Mouse (Mus musculus): Measurements from ENCODE around the gene Caskin2. TPM values are rescaled to one million over a fixed set of nuclear protein-coding genes. Genes with fewer than 3 reads are reported as not detected.
A peak's percentile ranks its signal among the peaks of the same experiment; 100 is the strongest.

The Caskin2 gene
- polyA plus RNA-seq, 1 experiment from 2014 or later: 6.6 TPM

DNA sequence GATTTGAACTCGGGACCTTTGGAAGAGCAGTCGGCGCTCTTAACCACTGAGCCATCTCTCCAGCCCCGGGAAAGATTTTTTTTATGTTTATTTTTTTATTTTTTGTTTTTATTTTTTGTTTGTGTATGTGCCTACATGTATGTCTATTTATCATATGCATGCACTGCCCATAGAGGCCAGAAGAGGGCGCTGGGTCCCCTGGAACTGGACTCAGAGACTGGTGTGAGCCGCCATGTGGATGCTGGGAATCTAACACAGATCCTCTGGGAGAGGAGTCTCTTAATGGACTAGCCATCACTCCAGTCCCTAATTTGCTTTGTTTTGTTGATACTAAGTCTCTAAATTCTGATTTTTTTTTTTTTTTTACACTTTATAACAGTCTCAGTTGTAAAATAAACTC lies 27.6 kb upstream of the Caskin2 start:
- Histone ChIP-seq H3K36me3 (ENCODE audit: control insufficient read depth, insufficient read depth, low read length) (no peaks in the 10 kb centered on the region; the same call in 1 of the 2 replicates), H3K9me3 (ENCODE audit: control insufficient read depth, low read length) (no peaks in the 10 kb centered on the region), H3K4me3 (ENCODE audit: low read depth, low read length) (no peak overlapping the region), H3K4me2 (replicated peaks; ENCODE audit: low read depth) (no peak overlapping the region), H3K27me3 (ENCODE audit: control insufficient read depth, insufficient read depth, low read length) (no peaks in the 10 kb centered on the region), H3K9ac (ENCODE audit: low read length) (no peak overlapping the region), H3K4me1 (replicated peaks; ENCODE audit: control insufficient read depth, insufficient read depth) (peaks cover 2% of the 10 kb centered on the region; the same call in 1 of the 2 replicates), H3K27ac (replicated peaks) (no peak overlapping the region)
- WGBS: 90% methylated on average over 6 of the region's 6 CpGs
- TF ChIP-seq CTCF (IDR thresholded peaks at IDR 0.05; ENCODE audit: low read depth) (peak; percentile 56), EP300 (optimal IDR thresholded peaks at IDR 0.05) (no peak)
- ATAC-seq (ENCODE audit: low FRiP score, low TSS enrichment): no peak
- no peak for DNase-seq (ENCODE audit: low spot score)

DNA sequence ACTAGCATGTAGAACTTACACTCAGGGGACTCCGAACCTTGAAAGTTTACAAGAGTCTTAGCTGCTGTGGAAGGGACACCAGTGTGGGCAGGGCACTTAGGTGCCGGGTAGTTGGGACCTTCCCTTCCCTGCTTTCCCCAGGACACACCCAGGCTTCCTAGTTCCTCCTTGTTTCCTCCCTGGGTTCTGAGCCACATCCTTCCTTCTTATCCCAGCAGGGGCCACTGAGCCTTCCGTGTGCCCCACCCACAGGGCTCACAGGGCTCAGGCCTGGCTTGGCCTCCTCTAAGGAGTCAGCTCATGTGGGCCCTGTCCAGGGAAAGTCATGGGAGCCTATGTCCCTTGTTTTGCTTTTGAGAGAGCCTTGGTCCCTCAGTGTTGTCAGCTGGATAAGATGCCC lies 26.3 kb upstream of the Caskin2 start:
- peaks cover 2% of the 10 kb centered on the region; the same call in 1 of the 2 replicates for H3K4me1 ChIP-seq (replicated peaks; ENCODE audit: control insufficient read depth, insufficient read depth)

DNA sequence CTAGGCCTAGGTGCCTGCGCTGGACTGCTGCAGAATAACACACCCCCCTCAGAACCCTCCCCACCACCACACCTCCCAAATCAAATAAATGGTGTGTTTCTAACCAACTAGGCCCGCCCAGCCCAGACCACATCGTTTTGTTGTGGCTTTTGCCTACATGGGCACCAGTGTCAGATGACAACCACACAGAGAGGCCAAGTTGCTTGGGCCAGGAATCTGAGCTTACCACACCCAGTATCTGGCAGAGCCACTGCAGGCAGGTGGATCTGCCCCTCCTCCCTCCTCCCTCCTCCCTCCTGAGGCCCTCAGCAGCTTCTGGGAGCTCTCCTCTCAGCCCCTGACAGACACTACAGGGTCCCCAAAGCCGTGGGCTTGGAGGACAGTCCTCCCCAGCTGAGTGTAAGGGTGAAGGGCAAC lies 25.5 kb upstream of the Caskin2 start:
- ATAC-seq (ENCODE audit: low FRiP score, low TSS enrichment) (peak; percentile 50), DNase-seq (ENCODE audit: low spot score) (peak; percentile 86)
- TF ChIP-seq EP300 (optimal IDR thresholded peaks at IDR 0.05) (no peak), CTCF (IDR thresholded peaks at IDR 0.05; ENCODE audit: low read depth) (no peak)
- H3K4me1 ChIP-seq (replicated peaks; ENCODE audit: control insufficient read depth, insufficient read depth): peaks cover 2% of the 10 kb centered on the region; the same call in 1 of the 2 replicates
- no peak overlapping the region for H3K4me3 ChIP-seq (ENCODE audit: low read depth, low read length)
- no peak overlapping the region for H3K9ac ChIP-seq (ENCODE audit: low read length)
- 0 out of 2 replicates have a peak overlapping the region, but pooled peaks have one; percentile 6 for H3K4me2 ChIP-seq (replicated peaks; ENCODE audit: low read depth)
- peak overlapping the region; percentile 86 for H3K27ac ChIP-seq (replicated peaks)
- H3K9me3 ChIP-seq (ENCODE audit: control insufficient read depth, low read length): no peaks in the 10 kb centered on the region
- WGBS: 36% methylated on average over 4 of the region's 4 CpGs
- H3K27me3 ChIP-seq (ENCODE audit: control insufficient read depth, insufficient read depth, low read length): no peaks in the 10 kb centered on the region
- H3K36me3 ChIP-seq (ENCODE audit: control insufficient read depth, insufficient read depth, low read length): no peaks in the 10 kb centered on the region

More for the DNA sequence above, 26.3 kb upstream of the Caskin2 start:
- H3K27ac ChIP-seq (replicated peaks): peak overlapping the region; percentile 86
- ATAC-seq (ENCODE audit: low FRiP score, low TSS enrichment) (no peak), DNase-seq (ENCODE audit: low spot score) (peak; percentile 57)
- no peak overlapping the region for H3K9ac ChIP-seq (ENCODE audit: low read length)
- 0 out of 2 replicates have a peak overlapping the region, but pooled peaks have one; percentile 11 for H3K4me2 ChIP-seq (replicated peaks; ENCODE audit: low read depth)
- no peaks in the 10 kb centered on the region for H3K9me3 ChIP-seq (ENCODE audit: control insufficient read depth, low read length)
- TF ChIP-seq CTCF (IDR thresholded peaks at IDR 0.05; ENCODE audit: low read depth): no peak
- no peak for TF ChIP-seq EP300 (optimal IDR thresholded peaks at IDR 0.05)
- no peaks in the 10 kb centered on the region for H3K27me3 ChIP-seq (ENCODE audit: control insufficient read depth, insufficient read depth, low read length)
- no peak overlapping the region for H3K4me3 ChIP-seq (ENCODE audit: low read depth, low read length)
- H3K36me3 ChIP-seq (ENCODE audit: control insufficient read depth, insufficient read depth, low read length): no peaks in the 10 kb centered on the region
- WGBS: 56% methylated on average over 3 of the region's 3 CpGs

DNA sequence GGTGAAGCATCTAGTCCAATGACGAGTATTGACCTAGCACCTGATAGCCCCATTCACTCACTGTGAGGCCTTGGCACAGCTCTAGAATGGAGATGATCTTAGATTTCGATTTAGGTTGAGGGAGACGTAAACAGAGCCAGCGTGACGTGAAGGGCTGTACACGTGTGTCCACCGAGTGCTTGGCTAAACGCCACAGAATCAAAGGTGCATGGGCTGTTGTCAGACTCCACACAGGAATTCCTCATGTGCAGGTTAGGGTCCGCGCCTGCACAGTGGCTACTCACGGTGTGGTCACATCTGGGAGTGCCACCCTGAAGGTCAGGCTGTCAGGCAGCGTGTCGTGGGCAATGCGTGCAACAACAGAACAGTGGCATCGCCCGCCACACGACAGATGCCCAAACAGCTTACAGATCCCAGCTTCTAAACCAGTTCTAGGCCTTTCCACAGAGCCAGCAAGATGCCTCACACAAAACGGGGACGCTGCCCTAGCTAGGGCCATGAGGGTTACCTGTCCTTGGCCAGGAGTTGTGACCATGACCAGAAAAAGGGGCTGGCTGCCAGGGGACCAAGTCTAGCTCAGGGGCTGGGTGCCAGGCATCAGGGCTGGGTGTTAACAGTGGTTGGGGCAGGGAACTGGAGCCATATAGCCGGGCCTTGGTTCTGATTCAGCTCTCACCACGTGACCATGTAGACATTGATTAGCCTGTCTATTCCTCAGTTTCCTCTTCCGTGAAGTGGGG lies 24.3 kb upstream of the Caskin2 start:
- TF ChIP-seq EP300 (optimal IDR thresholded peaks at IDR 0.05) (no peak), CTCF (IDR thresholded peaks at IDR 0.05; ENCODE audit: low read depth) (no peak)
- Histone ChIP-seq H3K9me3 (ENCODE audit: control insufficient read depth, low read length) (no peaks in the 10 kb centered on the region), H3K36me3 (ENCODE audit: control insufficient read depth, insufficient read depth, low read length) (no peaks in the 10 kb centered on the region), H3K4me1 (replicated peaks; ENCODE audit: control insufficient read depth, insufficient read depth) (peaks cover 8% of the 10 kb centered on the region), H3K4me2 (replicated peaks; ENCODE audit: low read depth) (no peak overlapping the region), H3K4me3 (ENCODE audit: low read depth, low read length) (no peak overlapping the region), H3K9ac (ENCODE audit: low read length) (no peak overlapping the region), H3K27me3 (ENCODE audit: control insufficient read depth, insufficient read depth, low read length) (no peaks in the 10 kb centered on the region), H3K27ac (replicated peaks) (peak overlapping the region; percentile 86)
- ATAC-seq (ENCODE audit: low FRiP score, low TSS enrichment): no peak
- 83% methylated on average over 22 of the region's 22 CpGs for WGBS
- DNase-seq (ENCODE audit: low spot score): no peak

DNA sequence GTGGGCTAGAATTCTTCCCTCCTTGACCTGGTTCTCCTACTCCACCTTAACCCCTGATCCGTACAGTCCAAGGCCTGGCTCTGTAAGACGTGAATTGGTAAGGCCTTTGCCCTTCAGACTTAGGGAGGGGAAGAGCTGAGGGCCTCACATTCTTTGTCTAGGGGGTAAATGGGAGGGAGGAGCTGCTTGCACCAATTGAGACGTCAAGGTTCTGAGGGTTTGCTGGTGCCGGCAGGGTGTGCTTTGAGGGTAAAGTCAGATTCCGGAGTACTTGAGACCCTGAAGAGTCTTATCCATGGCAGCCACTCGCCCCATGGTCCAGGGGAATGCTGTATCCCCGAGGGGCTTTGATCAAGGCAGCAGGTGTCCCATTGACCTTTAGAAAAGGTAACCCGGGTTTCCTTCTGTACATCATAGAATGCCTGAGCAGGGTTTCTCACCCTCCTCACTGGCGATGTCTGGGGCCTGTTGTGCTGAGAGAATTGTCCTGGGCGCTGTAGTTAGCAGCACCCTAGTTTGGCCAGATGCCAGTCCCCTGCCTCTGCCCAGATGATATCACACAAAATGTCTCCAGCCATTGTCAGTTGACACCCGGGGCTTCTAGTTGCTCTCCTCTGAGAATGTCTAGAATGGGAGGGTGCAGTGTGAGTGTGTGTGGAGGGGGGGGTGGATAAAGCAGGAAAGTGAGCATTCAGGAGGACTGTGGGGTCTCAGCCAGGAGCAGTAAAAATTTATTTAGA lies 23.4 kb upstream of the Caskin2 start:
- H3K4me2 ChIP-seq (replicated peaks; ENCODE audit: low read depth): no peak overlapping the region
- no peaks in the 10 kb centered on the region for H3K36me3 ChIP-seq (ENCODE audit: control insufficient read depth, insufficient read depth, low read length)
- peaks cover 10% of the 10 kb centered on the region for H3K4me1 ChIP-seq (replicated peaks; ENCODE audit: control insufficient read depth, insufficient read depth)
- no peak overlapping the region for H3K4me3 ChIP-seq (ENCODE audit: low read depth, low read length)
- 45% methylated on average over 11 of the region's 11 CpGs for WGBS
- H3K27me3 ChIP-seq (ENCODE audit: control insufficient read depth, insufficient read depth, low read length): no peaks in the 10 kb centered on the region
- ATAC-seq (ENCODE audit: low FRiP score, low TSS enrichment): no peak
- TF ChIP-seq EP300 (optimal IDR thresholded peaks at IDR 0.05) (no peak), CTCF (IDR thresholded peaks at IDR 0.05; ENCODE audit: low read depth) (no peak)
- DNase-seq (ENCODE audit: low spot score): no peak
- peak overlapping the region; percentile 86 for H3K27ac ChIP-seq (replicated peaks)
- H3K9me3 ChIP-seq (ENCODE audit: control insufficient read depth, low read length): no peaks in the 10 kb centered on the region
- H3K9ac ChIP-seq (ENCODE audit: low read length): peak overlapping the region; percentile 35; the same call in 1 of the 2 replicates

All from stomach, postnatal 0 days (tissue).